In genomic region chr19:44300520-44300919, GRCm38 (mm10) we compare ENCODE assay signal across 12 mouse cellular contexts. TPM values are rescaled to one million over a fixed set of nuclear protein-coding genes. Genes with fewer than 3 reads are reported as not detected.
A peak's percentile ranks its signal among the peaks of the same experiment; 100 is the strongest.
DNase-seq lines count a peak whose midpoint lies in the region; ATAC-seq and TF ChIP-seq lines count a peak whose summit lies in the region.
"Had no signal": no experiment of that assay in that cellular context is flagged by ENCODE, and none has a peak within 500 bp of the region (broad histone marks: within the 10 kb centered on the region; RNA-seq: fewer than 3 reads in every experiment).

No protein-coding gene starts in this region.

- no peak for TF ChIP-seq CTCF in stomach, postnatal 0 days (IDR thresholded peaks at IDR 0.05; ENCODE audit: low read depth)

- TF ChIP-seq EP300 in stomach, postnatal 0 days (optimal IDR thresholded peaks at IDR 0.05) = no peak

- no peak overlapping the region for H3K4me3 ChIP-seq in neural tube, embryonic 12.5 days
- peak overlapping the region; percentile 5; the same call in 1 of the 2 replicates for H3K4me3 ChIP-seq in hindbrain, embryonic 10.5 days
- peak overlapping the region; percentile 22 for H3K4me3 ChIP-seq in liver, embryonic 15.5 days (replicated peaks)
- no peak overlapping the region for H3K4me3 ChIP-seq in stomach, postnatal 0 days (ENCODE audit: low read depth, low read length)

- peak overlapping the region; percentile 97 for H3K4me2 ChIP-seq in neural tube, embryonic 12.5 days (replicated peaks)
- peak overlapping the region; percentile 93 for H3K4me2 ChIP-seq in liver, embryonic 15.5 days
- H3K4me2 ChIP-seq in stomach, postnatal 0 days (replicated peaks; ENCODE audit: low read depth) = no peak overlapping the region

- no peak overlapping the region for H3K27ac ChIP-seq in neural tube, embryonic 12.5 days
- no peak overlapping the region for H3K27ac ChIP-seq in hindbrain, embryonic 10.5 days
- peak overlapping the region; percentile 71 for H3K27ac ChIP-seq in liver, embryonic 15.5 days (replicated peaks)
- H3K27ac ChIP-seq in stomach, postnatal 0 days (replicated peaks) = no peak overlapping the region

- no peak for ATAC-seq in neural tube, embryonic 12.5 days (ENCODE audit: low FRiP score, low read depth)
- no peak for ATAC-seq in liver, embryonic 15.5 days (ENCODE audit: insufficient read depth)
- no peak for ATAC-seq in stomach, postnatal 0 days (ENCODE audit: low FRiP score, low TSS enrichment)

- 0 out of 2 replicates have a peak overlapping the region, but pooled peaks have one; percentile 29 for H3K9ac ChIP-seq in neural tube, embryonic 12.5 days
- 0 out of 2 replicates have a peak overlapping the region, but pooled peaks have one; percentile 15 for H3K9ac ChIP-seq in liver, embryonic 15.5 days
- H3K9ac ChIP-seq in stomach, postnatal 0 days (ENCODE audit: low read length) = no peak overlapping the region

- WGBS in neural tube, embryonic 12.5 days = 82% methylated on average over 7 of the region's 7 CpGs
- WGBS in hindbrain, embryonic 10.5 days = 87% methylated on average over 7 of the region's 7 CpGs
- 67% methylated on average over 7 of the region's 7 CpGs for WGBS in liver, embryonic 15.5 days (ENCODE audit: insufficient replicate concordance)
- 65% methylated on average over 7 of the region's 7 CpGs for WGBS in stomach, postnatal 0 days

- no peak for DNase-seq in neural tube, embryonic 10.5 days (ENCODE audit: extremely low spot score, low spot score)
- DNase-seq in hindbrain, embryonic 10.5 days (ENCODE audit: low spot score) = no peak
- peak; percentile 12 for DNase-seq in stomach, postnatal 0 days (ENCODE audit: low spot score)
- DNase-seq in cerebellum, postnatal 36 days = no peak
- no peak for DNase-seq in frontal cortex, postnatal 10 days (ENCODE audit: low spot score in 2 of 2)
- no peak for DNase-seq in kidney, postnatal 36 days
- DNase-seq: embryo, embryonic 11 days; kidney, adult 2 months; thymus, postnatal 25 days had no signal

- no peaks in the 10 kb centered on the region for H3K9me3 ChIP-seq in neural tube, embryonic 12.5 days
- no peaks in the 10 kb centered on the region for H3K9me3 ChIP-seq in hindbrain, embryonic 10.5 days
- H3K9me3 ChIP-seq in liver, embryonic 15.5 days (replicated peaks) = no peaks in the 10 kb centered on the region
- H3K9me3 ChIP-seq in stomach, postnatal 0 days (ENCODE audit: control insufficient read depth, low read length) = no peaks in the 10 kb centered on the region

- peaks cover 75% of the 10 kb centered on the region for H3K4me1 ChIP-seq in neural tube, embryonic 12.5 days
- peaks cover 69% of the 10 kb centered on the region for H3K4me1 ChIP-seq in hindbrain, embryonic 10.5 days (replicated peaks)
- H3K4me1 ChIP-seq in liver, embryonic 15.5 days (replicated peaks) = peaks cover 83% of the 10 kb centered on the region
- peaks cover 10% of the 10 kb centered on the region for H3K4me1 ChIP-seq in stomach, postnatal 0 days (replicated peaks; ENCODE audit: control insufficient read depth, insufficient read depth)

- H3K27me3 ChIP-seq in neural tube, embryonic 12.5 days (replicated peaks) = no peaks in the 10 kb centered on the region
- H3K27me3 ChIP-seq in hindbrain, embryonic 10.5 days (ENCODE audit: insufficient read depth, poor library complexity, severe bottlenecking) = no peaks in the 10 kb centered on the region
- H3K27me3 ChIP-seq in liver, embryonic 15.5 days = no peaks in the 10 kb centered on the region
- H3K27me3 ChIP-seq in stomach, postnatal 0 days (ENCODE audit: control insufficient read depth, insufficient read depth, low read length) = no peaks in the 10 kb centered on the region

- peaks cover 96% of the 10 kb centered on the region for H3K36me3 ChIP-seq in neural tube, embryonic 12.5 days
- peaks cover 99% of the 10 kb centered on the region for H3K36me3 ChIP-seq in hindbrain, embryonic 10.5 days
- peaks cover 97% of the 10 kb centered on the region for H3K36me3 ChIP-seq in liver, embryonic 15.5 days (replicated peaks)
- H3K36me3 ChIP-seq in stomach, postnatal 0 days (ENCODE audit: control insufficient read depth, insufficient read depth, low read length) = peaks cover 46% of the 10 kb centered on the region

RNA-seq across cellular contexts. Expression of gene Scd2, which starts 7.0 kb away (rescaled TPM):
- polyA plus RNA-seq in neural tube, embryonic 12.5 days (2016; fragmentation: Nextera tagmentation; extraction: Ambion mirVana) = 353 and 371 TPM in 2 replicates
- 333 and 352 TPM in 2 replicates for polyA plus RNA-seq in hindbrain, embryonic 10.5 days (2016; fragmentation: Nextera tagmentation; extraction: Ambion mirVana)
- 108 and 124 TPM in 2 replicates for polyA plus RNA-seq in liver, embryonic 15.5 days (2015; fragmentation: Nextera tagmentation; extraction: Ambion mirVana)
- polyA plus RNA-seq in stomach, postnatal 0 days (2015; fragmentation: Nextera tagmentation; extraction: Ambion mirVana) = 29.5 and 34.0 TPM in 2 replicates

RNA-seq across cellular contexts. Expression of gene Scd4, which starts 32.4 kb away (rescaled TPM):
- polyA plus RNA-seq in neural tube, embryonic 12.5 days (2016; fragmentation: Nextera tagmentation; extraction: Ambion mirVana) = 0.05 and 0.08 TPM in 2 replicates
- 0.09 TPM in 1 of 2 replicates, not detected in the other for polyA plus RNA-seq in hindbrain, embryonic 10.5 days (2016; fragmentation: Nextera tagmentation; extraction: Ambion mirVana)
- 0.03 TPM in 1 of 2 replicates, not detected in the other for polyA plus RNA-seq in liver, embryonic 15.5 days (2015; fragmentation: Nextera tagmentation; extraction: Ambion mirVana)
- 0.08 TPM in 1 of 2 replicates, not detected in the other for polyA plus RNA-seq in stomach, postnatal 0 days (2015; fragmentation: Nextera tagmentation; extraction: Ambion mirVana)
- polyA plus RNA-seq: limb, embryonic 11.5 days had no signal

Comparison
In these comparisons a context has a peak if more than half of its experiments do, and no peak if none do; other contexts are left out.
1. H3K4me3 ChIP-seq: peak in hindbrain, embryonic 10.5 days (single experiment) and liver, embryonic 15.5 days (single experiment); none in neural tube, embryonic 12.5 days (single experiment) and stomach, postnatal 0 days (single experiment).